Mouse (Mus musculus): ENCODE measurements around the gene Gm8773. TPM values are rescaled to one million over a fixed set of nuclear protein-coding genes. Genes with fewer than 3 reads are reported as not detected.

Gene Gm8773
- polyA plus RNA-seq, 1 experiment from 2014 or later, result 2.3 TPM

DNA sequence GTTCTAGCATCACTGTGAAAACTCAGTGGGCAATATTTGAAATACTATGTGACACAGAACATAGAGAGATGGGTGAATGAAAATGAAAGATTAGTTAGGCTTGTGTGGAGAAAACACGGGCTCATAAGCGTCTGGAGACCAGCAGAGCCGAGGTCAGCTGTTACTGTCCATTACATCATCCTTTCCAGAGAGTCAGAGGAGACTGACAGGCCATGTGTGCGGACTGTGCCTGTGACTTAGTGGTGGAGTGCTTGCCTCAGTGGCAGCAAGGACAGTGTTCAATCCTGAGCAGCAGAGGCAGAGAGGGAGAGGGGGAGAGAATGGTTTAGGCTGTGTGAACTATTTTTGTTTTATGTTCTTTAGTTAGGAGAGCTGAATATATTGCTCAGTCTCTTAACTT, 44.7 kb downstream of the Gm8773 start:
- Histone ChIP-seq H3K9me3 (no peaks in the 10 kb centered on the region), H3K4me3 (no peak overlapping the region), H3K27ac (no peak overlapping the region), H3K36me3 (replicated peaks) (no peaks in the 10 kb centered on the region), H3K4me1 (0 out of 2 replicates have a peak, but pooled peaks cover 7% of the 10 kb centered on the region), H3K27me3 (ENCODE audit: poor library complexity, severe bottlenecking) (no peaks in the 10 kb centered on the region)
- 76% methylated on average over 4 of the region's 4 CpGs for WGBS
- no peak for DNase-seq (ENCODE audit: extremely low spot score, low spot score)

- Histone ChIP-seq H3K27ac (no peak overlapping the region), H3K36me3 (replicated peaks) (no peaks in the 10 kb centered on the region), H3K4me1 (no peaks in the 10 kb centered on the region), H3K27me3 (ENCODE audit: poor library complexity, severe bottlenecking) (no peaks in the 10 kb centered on the region), H3K4me3 (no peak overlapping the region), H3K9me3 (no peaks in the 10 kb centered on the region)
- WGBS, result 87% methylated on average over 3 of the region's 3 CpGs
- DNase-seq (ENCODE audit: extremely low spot score, low spot score), result no peak
Observed at GRCm38 (mm10) chr5:5625491-5625890, 51.9 kb downstream of the Gm8773 start.

Other genes with a start within 250 kb of the Gm8773 start
- gene Cdk14, start 153.5 kb upstream of the Gm8773 start, polyA plus RNA-seq (2016; fragmentation: Nextera tagmentation; extraction: Ambion mirVana), result 9.5 and 9.6 TPM in 2 replicates
- gene 1700015F17Rik, start 94.7 kb upstream of the Gm8773 start, polyA plus RNA-seq (2016; fragmentation: Nextera tagmentation; extraction: Ambion mirVana), result not detected in 2 replicates
- 37.8 and 40.2 TPM in 2 replicates for gene Cldn12, start 58.8 kb upstream of the Gm8773 start, polyA plus RNA-seq (2016; fragmentation: Nextera tagmentation; extraction: Ambion mirVana)
- gene Gtpbp10, start 14.3 kb upstream of the Gm8773 start, polyA plus RNA-seq (2016; fragmentation: Nextera tagmentation; extraction: Ambion mirVana), result 39.2 and 40.0 TPM in 2 replicates
- 3.7 and 3.8 TPM in 2 replicates for gene Cfap69, start 90.4 kb downstream of the Gm8773 start, polyA plus RNA-seq (2016; fragmentation: Nextera tagmentation; extraction: Ambion mirVana)
- gene Steap2, start 120.8 kb downstream of the Gm8773 start, polyA plus RNA-seq (2016; fragmentation: Nextera tagmentation; extraction: Ambion mirVana), result 6.5 and 6.8 TPM in 2 replicates
- 5.5 and 6.4 TPM in 2 replicates for gene Steap1, start 175.5 kb downstream of the Gm8773 start, polyA plus RNA-seq (2016; fragmentation: Nextera tagmentation; extraction: Ambion mirVana)

Data from forebrain, embryonic 10.5 days (tissue).